Mouse (Mus musculus) megakaryocyte, embryonic 14.5 days (primary cell): Measurements from ENCODE around the gene Cs.

Experiments used
- FLI1 ChIP-seq: IDR thresholded peaks from 2 replicates; pipeline ENCODE4 v1.6.1; 2012; ENCODE audit warnings: low read length, inconsistent platforms, mixed read lengths
- GATA1 ChIP-seq: IDR thresholded peaks from 3 replicates; pipeline ENCODE4 v1.6.1; 2012; ENCODE audit warnings: mixed read lengths, low read length, inconsistent platforms, borderline replicate concordance

DNA sequence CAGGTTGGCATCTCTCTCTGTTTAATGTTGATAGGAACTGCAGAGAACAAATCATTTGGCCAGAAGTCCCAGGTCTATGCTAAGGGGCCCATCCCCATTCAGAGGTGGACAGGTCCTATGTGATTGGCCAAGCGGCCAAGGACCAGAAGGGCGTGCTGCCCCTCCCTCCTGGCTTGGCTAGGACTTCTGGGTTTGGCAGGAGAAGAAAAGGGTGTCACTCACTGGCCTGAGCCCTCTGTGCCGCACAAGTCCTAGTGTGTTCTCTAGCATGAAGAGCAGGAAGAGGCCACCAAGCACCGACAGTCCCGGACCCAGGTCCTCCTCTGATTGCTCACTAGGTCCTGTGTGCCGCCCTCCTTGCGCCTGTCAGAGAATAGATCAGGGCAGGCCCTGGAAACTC lies 59.9 kb downstream of the Cs start:
- TF ChIP-seq GATA1: no peak
- TF ChIP-seq FLI1: no peak
